Mouse (Mus musculus) bone marrow, adult 2 months (tissue): ENCODE measurements at regions not wholly inside any gene's neighbourhood (a gene's known extent, or its start where the extent isn't known, plus 50 kb on each side); places are given as distances from the start of the nearest gene placed in this dataset.

Source experiments
- CTCF ChIP-seq: fragments of 200-500 bp; IDR thresholded peaks from 2 replicates; pipeline ENCODE4 v1.5.1; 2011; ENCODE audit warnings: low read length, control low read depth; ENCODE audit not compliant: control insufficient read depth, insufficient read depth
- POLR2A ChIP-seq: fragments of 200-500 bp; IDR thresholded peaks from 2 replicates; pipeline ENCODE4 v1.6.1; 2011; ENCODE audit warnings: low read depth, mild to moderate bottlenecking, control low read depth, low read length, borderline replicate concordance; ENCODE audit not compliant: control insufficient read depth

DNA sequence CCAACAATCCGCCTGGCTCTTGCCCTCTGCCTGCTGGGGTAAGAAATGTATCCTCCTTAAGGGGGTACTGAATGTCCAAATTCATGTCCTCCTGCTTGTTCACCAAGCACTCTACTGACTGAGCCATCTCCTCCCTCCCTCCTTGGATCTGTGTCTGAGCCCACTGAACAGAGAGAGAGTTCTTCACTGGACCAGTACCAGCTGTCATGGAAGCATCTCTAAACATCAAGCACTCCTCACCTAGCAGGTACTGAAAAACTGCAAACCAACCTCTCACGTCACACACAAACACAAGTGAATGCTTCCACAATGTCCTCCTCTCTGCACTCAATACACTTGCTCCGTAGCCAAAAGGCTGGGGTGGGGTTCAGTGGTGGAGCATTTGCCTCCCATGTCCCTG lies 159.4 kb upstream of the Smim15 start:
- TF ChIP-seq POLR2A (no peak), CTCF (no peak)
